Mouse (Mus musculus): ENCODE results near the gene Dcbld1. TPM values are rescaled to one million over a fixed set of nuclear protein-coding genes. Genes with fewer than 3 reads are reported as not detected.

Dcbld1 gene
- polyA plus RNA-seq, 1 experiment from 2014 or later: 29.2 TPM

DNA sequence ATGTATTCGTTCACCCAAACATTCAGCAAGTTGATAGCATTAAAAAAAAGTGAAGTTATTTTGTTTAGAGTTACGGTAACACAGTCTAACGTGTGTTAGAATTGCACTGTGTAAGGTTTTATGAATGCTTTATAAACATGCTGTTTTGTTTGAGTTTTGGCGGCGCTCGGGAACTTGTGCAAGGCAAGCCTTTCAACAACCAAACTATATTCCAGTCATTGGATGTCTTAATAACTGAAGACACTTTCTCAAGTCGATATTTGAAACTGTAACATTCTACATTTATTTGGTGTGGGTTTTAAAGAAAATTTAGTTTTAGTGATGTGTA lies 1.2 kb downstream of the Dcbld1 start:
- H3K4me1 ChIP-seq: peaks cover 21% of the 10 kb centered on the region
- WGBS: 7% methylated on average over 7 of the region's 7 CpGs
- H3K4me3 ChIP-seq: peak overlapping the region; percentile 97
- no peaks in the 10 kb centered on the region for H3K9me3 ChIP-seq
- H3K4me2 ChIP-seq: peak overlapping the region; percentile 76
- ATAC-seq (ENCODE audit: borderline replicate concordance, extremely low read depth, low FRiP score, low TSS enrichment): no peak
- H3K27ac ChIP-seq: no peak overlapping the region
- H3K9ac ChIP-seq: peak overlapping the region; percentile 95
- no peaks in the 10 kb centered on the region for H3K27me3 ChIP-seq
- H3K36me3 ChIP-seq: no peaks in the 10 kb centered on the region

- 0 out of 2 replicates have a peak overlapping the region, but pooled peaks have one; percentile 95 for H3K9ac ChIP-seq
- no peaks in the 10 kb centered on the region for H3K36me3 ChIP-seq
- no peak for ATAC-seq (ENCODE audit: borderline replicate concordance, extremely low read depth, low FRiP score, low TSS enrichment)
- H3K27me3 ChIP-seq: no peaks in the 10 kb centered on the region
- H3K4me2 ChIP-seq: peak overlapping the region; percentile 76
- H3K27ac ChIP-seq: no peak overlapping the region
- H3K9me3 ChIP-seq: no peaks in the 10 kb centered on the region
- peak overlapping the region; percentile 97 for H3K4me3 ChIP-seq
- H3K4me1 ChIP-seq: peaks cover 21% of the 10 kb centered on the region
- 74% methylated on average over 5 of the region's 5 CpGs for WGBS
These were observed 2.0 kb downstream of the Dcbld1 start for GRCm38 (mm10) chr10:52235461-52235860.

- H3K9ac ChIP-seq: no peak overlapping the region
- H3K27me3 ChIP-seq: no peaks in the 10 kb centered on the region
- WGBS: 84% methylated on average over 5 of the region's 5 CpGs
- H3K36me3 ChIP-seq: no peaks in the 10 kb centered on the region
- no peak overlapping the region for H3K4me3 ChIP-seq
- no peaks in the 10 kb centered on the region for H3K9me3 ChIP-seq
- H3K4me1 ChIP-seq: peaks cover 6% of the 10 kb centered on the region; the same call in 1 of the 2 replicates
- ATAC-seq (ENCODE audit: borderline replicate concordance, extremely low read depth, low FRiP score, low TSS enrichment): no peak
- no peak overlapping the region for H3K4me2 ChIP-seq
- H3K27ac ChIP-seq: no peak overlapping the region
These were observed 8.6 kb downstream of the Dcbld1 start for GRCm38 (mm10) chr10:52242015-52242414.

DNA sequence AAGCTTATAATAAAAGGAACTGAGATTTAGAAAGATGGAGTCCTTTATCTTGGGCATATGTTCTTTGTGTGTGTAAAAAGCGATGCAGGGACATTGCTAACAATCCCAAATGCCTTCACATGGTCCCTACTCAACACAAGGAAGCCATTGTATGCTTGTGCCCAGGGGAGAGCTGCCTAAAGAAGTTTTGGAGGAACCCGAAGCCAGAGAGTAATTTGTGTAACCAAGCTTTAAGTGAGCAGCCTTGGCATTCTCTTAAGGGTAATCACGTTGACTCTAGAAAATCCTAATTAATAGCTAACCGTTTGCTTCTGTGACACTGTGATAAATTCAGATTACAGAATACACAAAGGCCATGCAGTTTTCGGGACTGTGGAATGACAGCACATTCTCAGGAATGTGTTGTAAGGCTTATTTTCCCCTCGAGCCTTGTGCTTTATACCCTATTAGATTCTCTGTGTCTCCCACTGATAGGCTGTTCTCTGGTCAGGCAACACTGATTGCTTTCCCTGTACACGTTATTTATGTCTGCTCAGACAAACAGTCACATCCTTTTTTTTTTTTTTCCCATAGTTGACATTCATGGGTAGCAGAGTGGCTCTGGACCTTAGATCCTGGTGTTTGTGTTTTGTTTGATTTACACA lies 9.4 kb downstream of the Dcbld1 start:
- H3K36me3 ChIP-seq: no peaks in the 10 kb centered on the region
- 44% methylated on average over 7 of the region's 7 CpGs for WGBS
- H3K4me3 ChIP-seq: no peak overlapping the region
- no peak for ATAC-seq (ENCODE audit: borderline replicate concordance, extremely low read depth, low FRiP score, low TSS enrichment)
- no peak overlapping the region for H3K9ac ChIP-seq
- no peaks in the 10 kb centered on the region for H3K27me3 ChIP-seq
- peaks cover 6% of the 10 kb centered on the region; the same call in 1 of the 2 replicates for H3K4me1 ChIP-seq
- no peaks in the 10 kb centered on the region for H3K9me3 ChIP-seq
- no peak overlapping the region for H3K27ac ChIP-seq
- H3K4me2 ChIP-seq: no peak overlapping the region

GRCm38 (mm10) chr10:52246207-52246606 lies 12.8 kb downstream of the Dcbld1 start:
- Histone ChIP-seq H3K4me1 (peaks cover 6% of the 10 kb centered on the region; the same call in 1 of the 2 replicates), H3K4me3 (no peak overlapping the region), H3K36me3 (no peaks in the 10 kb centered on the region), H3K9me3 (no peaks in the 10 kb centered on the region), H3K27ac (no peak overlapping the region), H3K4me2 (no peak overlapping the region), H3K27me3 (no peaks in the 10 kb centered on the region), H3K9ac (no peak overlapping the region)
- 88% methylated on average over 3 of the region's 3 CpGs for WGBS
- ATAC-seq (ENCODE audit: borderline replicate concordance, extremely low read depth, low FRiP score, low TSS enrichment): no peak

DNA sequence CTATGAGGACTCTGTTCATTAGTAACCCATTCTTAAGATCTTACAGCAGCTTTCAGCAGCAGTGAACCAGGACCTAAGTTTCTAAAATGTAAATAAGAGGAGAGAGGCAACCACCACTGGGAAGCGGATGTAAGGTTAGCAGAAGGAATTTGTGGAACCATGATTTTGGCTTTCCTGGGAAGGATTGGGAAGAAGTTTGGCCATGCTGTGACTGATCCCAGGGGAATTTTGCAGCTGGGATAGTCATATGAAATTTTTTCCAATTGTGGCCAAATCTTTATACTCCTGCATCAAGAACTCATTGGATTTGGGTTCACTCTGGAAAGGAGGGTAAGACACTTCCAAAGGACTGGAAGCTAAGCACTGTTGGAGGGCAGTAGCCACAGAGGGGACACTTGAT lies 18.8 kb downstream of the Dcbld1 start:
- 0 out of 2 replicates have a peak, but pooled peaks cover 3% of the 10 kb centered on the region for H3K36me3 ChIP-seq
- no peak overlapping the region for H3K4me2 ChIP-seq
- no peaks in the 10 kb centered on the region for H3K4me1 ChIP-seq
- H3K4me3 ChIP-seq: no peak overlapping the region
- WGBS: 94% methylated on average over 1 of the region's 1 CpGs
- no peaks in the 10 kb centered on the region for H3K9me3 ChIP-seq
- no peaks in the 10 kb centered on the region for H3K27me3 ChIP-seq
- no peak overlapping the region for H3K27ac ChIP-seq
- H3K9ac ChIP-seq: no peak overlapping the region
- no peak for ATAC-seq (ENCODE audit: borderline replicate concordance, extremely low read depth, low FRiP score, low TSS enrichment)

- Histone ChIP-seq H3K27ac (no peak overlapping the region), H3K4me3 (no peak overlapping the region), H3K9ac (no peak overlapping the region), H3K27me3 (no peaks in the 10 kb centered on the region), H3K36me3 (0 out of 2 replicates have a peak, but pooled peaks cover 3% of the 10 kb centered on the region), H3K9me3 (no peaks in the 10 kb centered on the region), H3K4me1 (no peaks in the 10 kb centered on the region), H3K4me2 (no peak overlapping the region)
- 85% methylated on average over 11 of the region's 11 CpGs for WGBS
- no peak for ATAC-seq (ENCODE audit: borderline replicate concordance, extremely low read depth, low FRiP score, low TSS enrichment)
These were observed 20.0 kb downstream of the Dcbld1 start for GRCm38 (mm10) chr10:52253426-52253825.

DNA sequence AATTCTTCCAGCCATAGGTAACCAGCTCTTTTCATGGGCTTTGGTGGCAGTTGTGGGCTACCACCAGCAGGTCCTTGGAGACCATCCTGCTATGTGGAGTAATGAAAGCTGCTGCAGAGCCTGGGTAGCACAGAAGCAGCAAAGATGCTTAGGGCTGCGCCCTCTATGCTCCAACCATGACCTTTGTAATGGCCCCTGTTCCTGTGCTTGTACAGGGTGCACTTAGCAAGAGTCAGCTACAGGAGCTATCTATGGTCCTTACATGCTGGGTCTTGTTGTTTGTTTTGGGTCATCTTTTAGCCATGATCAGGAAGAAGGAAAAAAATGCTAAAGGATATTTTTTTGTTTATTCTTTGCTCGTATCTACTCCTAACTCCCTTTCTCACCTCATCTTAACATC lies 24.3 kb downstream of the Dcbld1 start:
- H3K9ac ChIP-seq: no peak overlapping the region
- H3K27me3 ChIP-seq: no peaks in the 10 kb centered on the region
- H3K36me3 ChIP-seq: 0 out of 2 replicates have a peak, but pooled peaks cover 3% of the 10 kb centered on the region
- no peak for ATAC-seq (ENCODE audit: borderline replicate concordance, extremely low read depth, low FRiP score, low TSS enrichment)
- H3K4me3 ChIP-seq: no peak overlapping the region
- H3K4me2 ChIP-seq: no peak overlapping the region
- no peak overlapping the region for H3K27ac ChIP-seq
- H3K4me1 ChIP-seq: no peaks in the 10 kb centered on the region
- 58% methylated on average over 2 of the region's 2 CpGs for WGBS
- H3K9me3 ChIP-seq: no peaks in the 10 kb centered on the region

- no peak for ATAC-seq (ENCODE audit: borderline replicate concordance, extremely low read depth, low FRiP score, low TSS enrichment)
- H3K27ac ChIP-seq: no peak overlapping the region
- H3K4me3 ChIP-seq: no peak overlapping the region
- no peak overlapping the region for H3K9ac ChIP-seq
- H3K27me3 ChIP-seq: no peaks in the 10 kb centered on the region
- H3K36me3 ChIP-seq: peaks cover 3% of the 10 kb centered on the region; the same call in 1 of the 2 replicates
- H3K4me2 ChIP-seq: no peak overlapping the region
- WGBS: 50% methylated on average over 13 of the region's 13 CpGs
- no peaks in the 10 kb centered on the region for H3K9me3 ChIP-seq
- no peaks in the 10 kb centered on the region for H3K4me1 ChIP-seq
These were observed 24.9 kb downstream of the Dcbld1 start for GRCm38 (mm10) chr10:52258180-52258948.

GRCm38 (mm10) chr10:52260209-52260608 lies 26.8 kb downstream of the Dcbld1 start:
- Histone ChIP-seq H3K4me3 (no peak overlapping the region), H3K4me2 (no peak overlapping the region), H3K27ac (no peak overlapping the region), H3K9ac (no peak overlapping the region), H3K36me3 (peaks cover 8% of the 10 kb centered on the region), H3K9me3 (no peaks in the 10 kb centered on the region), H3K4me1 (no peaks in the 10 kb centered on the region), H3K27me3 (no peaks in the 10 kb centered on the region)
- no peak for ATAC-seq (ENCODE audit: borderline replicate concordance, extremely low read depth, low FRiP score, low TSS enrichment)
- 80% methylated on average over 4 of the region's 4 CpGs for WGBS

DNA sequence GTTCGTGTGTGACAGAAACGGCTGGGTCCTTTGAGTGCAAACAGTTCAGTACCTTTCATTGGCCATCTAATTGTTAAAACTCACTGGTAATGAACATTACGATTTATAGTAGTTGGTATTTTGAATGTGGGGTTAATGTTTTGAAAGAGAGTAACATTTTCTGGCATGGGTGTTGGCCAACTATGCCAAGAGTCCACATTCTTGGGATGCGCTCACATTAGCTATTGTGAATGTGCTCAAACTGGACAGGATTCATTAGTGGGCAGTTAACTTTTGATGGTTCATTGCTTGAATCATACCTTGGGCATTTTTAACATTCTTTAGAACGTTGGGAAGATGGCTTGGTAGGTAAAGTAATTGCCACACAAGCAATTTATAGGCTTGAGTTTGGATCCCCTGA lies 30.7 kb downstream of the Dcbld1 start:
- ATAC-seq (ENCODE audit: borderline replicate concordance, extremely low read depth, low FRiP score, low TSS enrichment): no peak
- H3K9ac ChIP-seq: no peak overlapping the region
- no peaks in the 10 kb centered on the region for H3K4me1 ChIP-seq
- 88% methylated on average over 5 of the region's 5 CpGs for WGBS
- peaks cover 10% of the 10 kb centered on the region for H3K36me3 ChIP-seq
- no peak overlapping the region for H3K27ac ChIP-seq
- no peak overlapping the region for H3K4me2 ChIP-seq
- no peaks in the 10 kb centered on the region for H3K9me3 ChIP-seq
- H3K4me3 ChIP-seq: no peak overlapping the region
- H3K27me3 ChIP-seq: no peaks in the 10 kb centered on the region

GRCm38 (mm10) chr10:52268879-52269278 lies 35.5 kb downstream of the Dcbld1 start:
- no peaks in the 10 kb centered on the region for H3K27me3 ChIP-seq

More at GRCm38 (mm10) chr10:52268879-52269278, 35.5 kb downstream of the Dcbld1 start:
- Histone ChIP-seq H3K4me3 (no peak overlapping the region), H3K9me3 (no peaks in the 10 kb centered on the region), H3K27ac (no peak overlapping the region), H3K4me1 (no peaks in the 10 kb centered on the region), H3K9ac (no peak overlapping the region), H3K36me3 (peaks cover 7% of the 10 kb centered on the region), H3K4me2 (no peak overlapping the region)
- 73% methylated on average over 5 of the region's 5 CpGs for WGBS
- ATAC-seq (ENCODE audit: borderline replicate concordance, extremely low read depth, low FRiP score, low TSS enrichment): no peak

Measured in lung, embryonic 15.5 days (tissue).